Mouse (Mus musculus) megakaryocyte, embryonic 14.5 days (primary cell): ENCODE results near the gene Rnase11. TPM values are rescaled to one million over a fixed set of nuclear protein-coding genes. Genes with fewer than 3 reads are reported as not detected.

Source experiments
- H3K27me3 ChIP-seq: replicated peaks from 2 replicates; pipeline ENCODE3; 2012; ENCODE audit warnings: inconsistent platforms
- H3K36me3 ChIP-seq: replicated peaks from 2 replicates; pipeline ENCODE3; 2012; ENCODE audit warnings: low read length, inconsistent platforms, mixed read lengths
- H3K4me1 ChIP-seq: 2 replicates; pipeline ENCODE4 v1.6.1; 2012; ENCODE audit warnings: inconsistent platforms
- H3K4me3 ChIP-seq: replicated peaks from 2 replicates; pipeline ENCODE3; 2012; ENCODE audit warnings: moderate library complexity, mild to moderate bottlenecking, inconsistent platforms
- H3K9me3 ChIP-seq: 2 replicates; pipeline ENCODE4 v1.6.1; 2012; ENCODE audit warnings: inconsistent platforms
- FLI1 ChIP-seq: IDR thresholded peaks from 2 replicates; pipeline ENCODE4 v1.6.1; 2012; ENCODE audit warnings: low read length, inconsistent platforms, mixed read lengths
- GATA1 ChIP-seq: IDR thresholded peaks from 3 replicates; pipeline ENCODE4 v1.6.1; 2012; ENCODE audit warnings: mixed read lengths, low read length, inconsistent platforms, borderline replicate concordance
- polyA plus RNA-seq: library from polyadenylated mRNA; stranded (reverse); fragments of >175 nt; gene quantifications from 2 replicates; pipeline ENCODE4 v1.2.3, GENCODE M21; 2012; ENCODE audit warnings: low replicate concordance; ENCODE audit not compliant: insufficient read depth

The Rnase11 gene
- polyA plus RNA-seq, 1 experiment = not detected

DNA sequence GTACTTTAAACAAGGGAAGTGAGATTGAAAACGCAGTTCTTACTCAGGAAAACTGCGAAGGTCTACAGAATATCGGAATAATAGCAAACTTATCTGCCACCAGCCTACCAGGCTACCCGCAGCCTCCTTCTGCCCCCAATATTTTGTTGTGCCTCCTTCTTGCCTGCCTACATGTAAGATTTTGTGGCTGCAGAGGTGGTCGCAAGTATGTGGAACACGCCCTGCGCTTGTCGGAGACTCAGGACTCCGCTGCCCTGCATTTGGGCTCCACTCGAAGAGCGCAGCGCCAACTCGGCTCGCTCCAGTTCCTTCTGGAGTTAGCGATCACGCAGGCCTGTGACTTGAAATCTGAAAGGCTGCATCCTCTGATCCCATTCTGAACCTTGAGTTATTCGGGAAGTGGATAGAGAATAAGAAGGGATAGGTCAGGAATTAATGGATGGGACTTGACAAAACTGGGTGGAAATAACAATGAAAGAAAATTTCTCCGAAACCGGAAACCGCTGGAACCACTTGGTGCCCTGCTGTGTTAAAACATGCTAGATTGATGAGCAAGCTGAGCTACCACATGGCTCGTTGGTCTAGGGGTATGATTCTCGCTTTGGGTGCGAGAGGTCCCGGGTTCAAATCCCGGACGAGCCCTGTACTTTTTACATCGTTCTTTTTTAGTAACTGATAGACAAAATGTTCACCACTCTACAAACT lies 40.3 kb upstream of the Rnase11 start:
- Histone ChIP-seq H3K36me3 (no peaks in the 10 kb centered on the region), H3K4me3 (peak overlapping the region; percentile 96), H3K9me3 (no peaks in the 10 kb centered on the region), H3K4me1 (peaks cover 42% of the 10 kb centered on the region), H3K27me3 (no peaks in the 10 kb centered on the region)
- TF ChIP-seq FLI1 (no peak), GATA1 (no peak)

- peaks cover 4% of the 10 kb centered on the region for H3K27me3 ChIP-seq
- H3K36me3 ChIP-seq = no peaks in the 10 kb centered on the region
- H3K4me3 ChIP-seq = peak overlapping the region; percentile 96
- no peak for TF ChIP-seq GATA1
- TF ChIP-seq FLI1 = no peak
- H3K9me3 ChIP-seq = no peaks in the 10 kb centered on the region
- peaks cover 42% of the 10 kb centered on the region for H3K4me1 ChIP-seq
Observed at GRCm38 (mm10) chr14:51089674-51090076, 39.7 kb upstream of the Rnase11 start.

- Histone ChIP-seq H3K4me3 (peak overlapping the region; percentile 96), H3K36me3 (no peaks in the 10 kb centered on the region), H3K4me1 (peaks cover 47% of the 10 kb centered on the region), H3K9me3 (no peaks in the 10 kb centered on the region), H3K27me3 (peaks cover 7% of the 10 kb centered on the region)
- TF ChIP-seq GATA1 (peak; percentile 49; the same call in 1 of the 3 replicates), FLI1 (no peak)
Observed at GRCm38 (mm10) chr14:51088970-51089673, 39.2 kb upstream of the Rnase11 start.

DNA sequence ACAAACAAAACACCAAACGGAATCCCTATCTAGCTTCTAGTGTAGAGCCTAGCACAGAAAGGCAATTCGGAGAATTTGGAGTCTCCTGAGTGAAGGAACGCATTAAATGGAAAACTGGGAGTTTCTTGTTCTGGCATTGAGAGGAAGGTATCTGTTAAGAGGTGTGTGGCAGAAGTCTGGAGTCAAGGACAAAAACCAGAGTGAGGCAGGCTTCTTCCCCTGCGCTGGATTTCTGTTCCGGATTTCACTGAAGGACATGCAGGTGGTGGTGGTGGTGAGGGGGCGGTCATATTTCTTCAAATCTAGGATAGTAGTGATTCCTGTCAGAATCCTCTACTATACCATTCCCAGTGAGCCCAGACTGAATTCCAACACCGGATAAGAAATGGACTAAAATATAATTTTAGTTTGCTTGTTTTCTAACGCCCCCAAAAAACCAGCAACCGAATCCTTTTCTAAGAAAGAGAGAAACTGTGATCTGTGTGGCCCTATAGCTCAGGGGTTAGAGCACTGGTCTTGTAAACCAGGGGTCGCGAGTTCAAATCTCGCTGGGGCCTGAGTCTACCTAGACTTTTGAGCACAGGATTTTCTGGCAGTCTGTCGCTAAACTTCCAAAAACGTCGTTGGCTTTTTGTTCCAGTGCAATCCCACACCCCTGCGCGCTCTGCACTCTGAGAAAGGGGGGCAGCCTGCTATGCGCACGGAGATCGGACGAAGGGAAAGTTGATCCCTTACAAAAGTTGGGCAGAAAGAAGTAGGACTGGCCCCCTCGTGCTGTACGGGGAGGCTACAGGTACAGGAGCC lies 38.4 kb upstream of the Rnase11 start:
- H3K9me3 ChIP-seq = no peaks in the 10 kb centered on the region
- H3K4me3 ChIP-seq = peak overlapping the region; percentile 96
- H3K4me1 ChIP-seq = peaks cover 47% of the 10 kb centered on the region
- TF ChIP-seq GATA1 (no peak), FLI1 (no peak)
- H3K27me3 ChIP-seq = peaks cover 15% of the 10 kb centered on the region
- no peaks in the 10 kb centered on the region for H3K36me3 ChIP-seq

GRCm38 (mm10) chr14:51087762-51088161 lies 37.8 kb upstream of the Rnase11 start:
- Histone ChIP-seq H3K4me3 (peak overlapping the region; percentile 96), H3K4me1 (peaks cover 53% of the 10 kb centered on the region), H3K27me3 (peaks cover 19% of the 10 kb centered on the region)

DNA sequence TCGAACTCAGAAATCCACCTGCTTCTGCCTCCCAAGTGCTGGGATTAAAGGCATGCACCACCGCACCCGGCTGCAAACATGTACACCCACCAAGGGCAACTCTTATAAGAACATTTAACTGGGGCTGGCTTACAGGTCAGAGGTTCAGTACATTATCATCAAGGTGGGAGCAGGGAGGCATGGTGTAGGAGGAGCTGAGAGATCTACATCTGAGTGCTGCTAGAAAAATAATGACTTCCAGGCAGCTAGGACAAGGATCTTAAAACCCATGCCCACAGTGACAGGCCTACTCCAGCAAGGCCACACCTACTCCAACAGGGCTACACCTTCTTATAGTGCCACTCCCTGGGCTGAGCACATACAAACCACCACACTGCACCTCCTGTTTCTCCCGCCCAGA lies 35.9 kb upstream of the Rnase11 start:
- no peaks in the 10 kb centered on the region for H3K9me3 ChIP-seq
- no peaks in the 10 kb centered on the region for H3K36me3 ChIP-seq
- TF ChIP-seq GATA1 (no peak), FLI1 (no peak)
- no peak overlapping the region for H3K4me3 ChIP-seq
- H3K4me1 ChIP-seq = peaks cover 48% of the 10 kb centered on the region
- peaks cover 33% of the 10 kb centered on the region for H3K27me3 ChIP-seq

More at GRCm38 (mm10) chr14:51087762-51088161, 37.8 kb upstream of the Rnase11 start:
- H3K9me3 ChIP-seq = no peaks in the 10 kb centered on the region
- TF ChIP-seq FLI1 (no peak), GATA1 (no peak)
- H3K36me3 ChIP-seq = no peaks in the 10 kb centered on the region

DNA sequence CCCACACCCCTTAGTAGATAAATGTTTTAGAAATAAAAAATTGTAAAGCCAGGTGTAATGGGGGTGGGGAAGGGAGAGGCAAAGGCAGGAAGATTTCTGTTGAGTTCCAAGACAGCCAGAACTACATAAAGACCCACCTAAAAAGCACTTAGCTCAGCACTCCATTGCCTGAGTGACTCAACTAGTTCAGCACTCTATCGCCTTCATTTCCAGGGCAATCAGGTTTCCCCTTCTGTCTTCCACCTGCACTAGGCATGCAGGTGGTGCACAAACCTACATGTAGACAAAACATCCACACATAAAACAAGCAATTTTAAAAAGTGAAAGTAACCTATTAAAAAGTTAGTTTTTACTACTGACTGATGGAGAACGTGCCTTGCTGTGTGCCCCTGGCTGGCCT lies 35.1 kb upstream of the Rnase11 start:
- Histone ChIP-seq H3K36me3 (no peaks in the 10 kb centered on the region), H3K4me1 (peaks cover 43% of the 10 kb centered on the region), H3K27me3 (peaks cover 40% of the 10 kb centered on the region), H3K4me3 (peak overlapping the region; percentile 30), H3K9me3 (no peaks in the 10 kb centered on the region)
- TF ChIP-seq FLI1 (no peak), GATA1 (no peak)

GRCm38 (mm10) chr14:51083805-51084204 lies 33.8 kb upstream of the Rnase11 start:
- H3K4me3 ChIP-seq = peak overlapping the region; percentile 91
- no peak for TF ChIP-seq FLI1
- no peak for TF ChIP-seq GATA1
- H3K4me1 ChIP-seq = peaks cover 40% of the 10 kb centered on the region
- H3K36me3 ChIP-seq = no peaks in the 10 kb centered on the region
- H3K9me3 ChIP-seq = no peaks in the 10 kb centered on the region
- peaks cover 50% of the 10 kb centered on the region for H3K27me3 ChIP-seq
